Mouse (Mus musculus): ENCODE measurements around the gene Ubl4b.

The Ubl4b gene

GRCm38 (mm10) chr3:107568721-107569120 lies 13.8 kb upstream of the Ubl4b start:
- no peak for DNase-seq (ENCODE audit: extremely low spot score, low read depth, low spot score)

GRCm38 (mm10) chr3:107567766-107568165 lies 12.9 kb upstream of the Ubl4b start:
- no peak for DNase-seq (ENCODE audit: extremely low spot score, low read depth, low spot score)

GRCm38 (mm10) chr3:107565331-107565730 lies 10.5 kb upstream of the Ubl4b start:
- no peak for DNase-seq (ENCODE audit: extremely low spot score, low read depth, low spot score)

- no peak for DNase-seq (ENCODE audit: extremely low spot score, low read depth, low spot score)
Measured at GRCm38 (mm10) chr3:107563880-107564279, 9.0 kb upstream of the Ubl4b start.

- no peak for DNase-seq (ENCODE audit: extremely low spot score, low read depth, low spot score)
Measured at GRCm38 (mm10) chr3:107562591-107562990, 7.7 kb upstream of the Ubl4b start.

GRCm38 (mm10) chr3:107562104-107562503 lies 7.2 kb upstream of the Ubl4b start:
- no peak for DNase-seq (ENCODE audit: extremely low spot score, low read depth, low spot score)

- DNase-seq (ENCODE audit: extremely low spot score, low read depth, low spot score) = no peak
Measured at GRCm38 (mm10) chr3:107559183-107559582, 4.3 kb upstream of the Ubl4b start.

GRCm38 (mm10) chr3:107558740-107559139 lies 3.9 kb upstream of the Ubl4b start:
- DNase-seq (ENCODE audit: extremely low spot score, low read depth, low spot score) = no peak

- no peak for DNase-seq (ENCODE audit: extremely low spot score, low read depth, low spot score)
Measured at GRCm38 (mm10) chr3:107550409-107551049, 4.3 kb downstream of the Ubl4b start.

GRCm38 (mm10) chr3:107546956-107547355 lies 7.9 kb downstream of the Ubl4b start:
- no peak for DNase-seq (ENCODE audit: extremely low spot score, low read depth, low spot score)

GRCm38 (mm10) chr3:107545716-107546412 lies 9.0 kb downstream of the Ubl4b start:
- peak; percentile 94 for DNase-seq (ENCODE audit: extremely low spot score, low read depth, low spot score)

GRCm38 (mm10) chr3:107545278-107545677 lies 9.6 kb downstream of the Ubl4b start:
- DNase-seq (ENCODE audit: extremely low spot score, low read depth, low spot score) = no peak

GRCm38 (mm10) chr3:107543158-107544080 lies 11.5 kb downstream of the Ubl4b start:
- no peak for DNase-seq (ENCODE audit: extremely low spot score, low read depth, low spot score)

- DNase-seq (ENCODE audit: extremely low spot score, low read depth, low spot score) = no peak
Measured at GRCm38 (mm10) chr3:107542584-107542983, 12.3 kb downstream of the Ubl4b start.

GRCm38 (mm10) chr3:107537504-107537889 lies 17.4 kb downstream of the Ubl4b start:
- DNase-seq (ENCODE audit: extremely low spot score, low read depth, low spot score) = no peak

- no peak for DNase-seq (ENCODE audit: extremely low spot score, low read depth, low spot score)
Measured at GRCm38 (mm10) chr3:107536810-107537503, 17.9 kb downstream of the Ubl4b start.

- DNase-seq (ENCODE audit: extremely low spot score, low read depth, low spot score) = no peak
Measured at GRCm38 (mm10) chr3:107534951-107535350, 19.9 kb downstream of the Ubl4b start.

- no peak for DNase-seq (ENCODE audit: extremely low spot score, low read depth, low spot score)
Measured at GRCm38 (mm10) chr3:107533532-107533931, 21.3 kb downstream of the Ubl4b start.

- DNase-seq (ENCODE audit: extremely low spot score, low read depth, low spot score) = no peak
Measured at GRCm38 (mm10) chr3:107530581-107530980, 24.3 kb downstream of the Ubl4b start.

GRCm38 (mm10) chr3:107529182-107529581 lies 25.7 kb downstream of the Ubl4b start:
- DNase-seq (ENCODE audit: extremely low spot score, low read depth, low spot score) = no peak

Data from hindlimb bud, embryonic 11.5 days (tissue).